In the genomic region with DNA sequence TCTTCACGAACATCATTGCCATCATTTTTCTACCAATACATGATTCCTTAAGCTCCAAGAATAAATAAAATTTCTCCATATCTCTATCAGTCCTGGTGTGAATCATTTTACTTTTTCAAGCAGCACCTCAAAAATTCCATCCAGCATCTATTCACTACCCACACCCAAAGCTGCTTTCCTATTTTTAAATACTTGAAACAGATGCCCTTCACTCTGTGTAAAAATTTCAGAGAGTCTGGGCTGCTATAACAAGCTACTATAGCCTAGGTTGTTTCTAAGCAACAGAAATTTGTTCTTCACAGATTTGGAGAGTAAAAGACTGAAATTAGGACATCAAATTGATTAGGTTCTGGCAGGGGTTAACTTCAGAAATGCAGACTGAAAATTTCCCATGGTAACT, we compare ENCODE assay signal across 38 mouse cellular contexts. TPM values are rescaled to one million over a fixed set of nuclear protein-coding genes. Genes with fewer than 3 reads are reported as not detected.
A peak's percentile ranks its signal among the peaks of the same experiment; 100 is the strongest.
DNase-seq lines count a peak whose midpoint lies in the region; ATAC-seq lines count a peak whose summit lies in the region.
"Had no signal": no experiment of that assay in that cellular context is flagged by ENCODE, and none has a peak within 500 bp of the region (broad histone marks: within the 10 kb centered on the region; RNA-seq: fewer than 3 reads in every experiment).

No protein-coding gene starts in this region.

- H3K36me3 ChIP-seq in liver, embryonic 11.5 days (ENCODE audit: control insufficient read depth, insufficient read depth, low read length) = no peaks in the 10 kb centered on the region
- H3K36me3 ChIP-seq: embryonic facial prominence, embryonic 12.5 days; heart, embryonic 13.5 days; limb, embryonic 12.5 days; lung, embryonic 15.5 days; midbrain, embryonic 10.5 days; midbrain, embryonic 15.5 days; neural tube, embryonic 15.5 days had no signal

- no peak for DNase-seq in frontal cortex, postnatal 25 days (ENCODE audit: low spot score in 2 of 2)
- peak; percentile 21 for DNase-seq in left cerebral cortex, adult 11 months (ENCODE audit: low spot score)
- no peak for DNase-seq in left cerebral cortex, adult 8-10 months (ENCODE audit: low spot score in 2 of 2)
- DNase-seq in brain, adult 2 months (ENCODE audit: low read depth, low spot score) = peak; percentile 79
- peak; percentile 49 for DNase-seq in layer of hippocampus, adult 9-11 months
- no peak for DNase-seq in liver, embryonic 11.5 days (ENCODE audit: low spot score)
- DNase-seq: adrenal gland, postnatal 10 days; cerebellum, adult 11-12 months; cerebellum, adult 9-11 months; embryo, embryonic 11 days; heart, postnatal 10 days; kidney, postnatal 14 days; retina, postnatal 1 day; spleen, adult 18-20 months; thymus, adult 2 months; thymus, postnatal 36 days had no signal

- WGBS in liver, embryonic 11.5 days = 71% methylated on average over 1 of the region's 1 CpGs

- no peaks in the 10 kb centered on the region for H3K27me3 ChIP-seq in liver, embryonic 11.5 days (replicated peaks; ENCODE audit: control insufficient read depth, insufficient read depth, low read length)
- H3K27me3 ChIP-seq: embryonic facial prominence, embryonic 12.5 days; heart, embryonic 13.5 days; limb, embryonic 12.5 days; lung, embryonic 15.5 days; midbrain, embryonic 15.5 days; neural tube, embryonic 15.5 days; Patski had no signal

- H3K4me2 ChIP-seq in liver, embryonic 11.5 days = no peak overlapping the region
- H3K4me2 ChIP-seq: embryonic facial prominence, embryonic 12.5 days; heart, embryonic 13.5 days; hindbrain, embryonic 14.5 days; limb, embryonic 12.5 days; lung, embryonic 15.5 days; midbrain, embryonic 15.5 days; neural tube, embryonic 15.5 days had no signal

- H3K9me3 ChIP-seq in liver, embryonic 11.5 days (ENCODE audit: control insufficient read depth, low read length) = no peaks in the 10 kb centered on the region
- H3K9me3 ChIP-seq: embryonic facial prominence, embryonic 12.5 days; limb, embryonic 12.5 days; lung, embryonic 15.5 days; midbrain, embryonic 10.5 days; midbrain, embryonic 15.5 days; neural tube, embryonic 15.5 days had no signal

- no peaks in the 10 kb centered on the region for H3K4me1 ChIP-seq in liver, embryonic 11.5 days (replicated peaks; ENCODE audit: control insufficient read depth, insufficient read depth, low read length)
- H3K4me1 ChIP-seq: embryonic facial prominence, embryonic 12.5 days; heart, embryonic 13.5 days; limb, embryonic 12.5 days; lung, embryonic 15.5 days; midbrain, embryonic 10.5 days; midbrain, embryonic 15.5 days; neural tube, embryonic 15.5 days had no signal

- ATAC-seq in frontal cortex, adult (ENCODE audit: low TSS enrichment) = peak; percentile 99
- ATAC-seq in liver, embryonic 11.5 days (replicated peaks; ENCODE audit: low FRiP score) = no peak
- ATAC-seq: intestine, postnatal 0 days; midbrain, embryonic 15.5 days; Patski had no signal

- H3K9ac ChIP-seq in liver, embryonic 11.5 days (ENCODE audit: low read depth, low read length) = no peak overlapping the region
- H3K9ac ChIP-seq: embryonic facial prominence, embryonic 12.5 days; heart, embryonic 13.5 days; hindbrain, embryonic 14.5 days; limb, embryonic 12.5 days; lung, embryonic 15.5 days; midbrain, embryonic 15.5 days; neural tube, embryonic 15.5 days had no signal

- no peak overlapping the region for H3K27ac ChIP-seq in liver, embryonic 11.5 days (ENCODE audit: low read depth, low read length)
- H3K27ac ChIP-seq: embryonic facial prominence, embryonic 12.5 days; heart, embryonic 13.5 days; hindbrain, embryonic 14.5 days; limb, embryonic 12.5 days; lung, embryonic 15.5 days; midbrain, embryonic 10.5 days; midbrain, embryonic 15.5 days; neural tube, embryonic 15.5 days; stomach, postnatal 0 days had no signal

- no peak overlapping the region for H3K4me3 ChIP-seq in liver, embryonic 11.5 days (ENCODE audit: low read depth, low read length)
- H3K4me3 ChIP-seq: embryonic facial prominence, embryonic 12.5 days; heart, embryonic 13.5 days; limb, embryonic 12.5 days; lung, embryonic 15.5 days; midbrain, embryonic 10.5 days; midbrain, embryonic 15.5 days; neural tube, embryonic 15.5 days had no signal

RNA-seq across cellular contexts. Expression of a gene that starts 10.4 kb away (rescaled TPM):
- not detected for total RNA-seq in left cerebral cortex, adult 8-10 months (2022)
- not detected in 2 replicates for polyA plus RNA-seq in liver, embryonic 11.5 days (2014; fragmentation: Nextera tagmentation; extraction: Ambion mirVana)
- total RNA-seq: adrenal gland, postnatal 10 days; gastrocnemius, adult 8-10 months; gastrocnemius, postnatal 4 days; heart, adult 8-10 months; heart, postnatal 10 days; hematopoietic stem cell, adult 5-6 weeks; layer of hippocampus, adult 8-10 months; liver, adult 2 months; megakaryocyte progenitor cell, adult 5-6 weeks; MEL had no signal
- polyA plus RNA-seq: embryonic facial prominence, embryonic 12.5 days; heart, embryonic 13.5 days; hindbrain, embryonic 14.5 days; intestine, postnatal 0 days; kidney, embryonic 14.5 days; limb, embryonic 12.5 days; liver, adult 2 months; liver, embryonic 16.5 days; lung, embryonic 15.5 days; midbrain, embryonic 10.5 days; midbrain, embryonic 15.5 days; neural tube, embryonic 15.5 days; Patski; stomach, postnatal 0 days; thymus, adult 2 months had no signal

RNA-seq across cellular contexts. Expression of a gene that starts 11.2 kb away (rescaled TPM):
- total RNA-seq in left cerebral cortex, adult 8-10 months (2022) = not detected
- not detected in 2 replicates for polyA plus RNA-seq in liver, embryonic 11.5 days (2014; fragmentation: Nextera tagmentation; extraction: Ambion mirVana)
- total RNA-seq: adrenal gland, postnatal 10 days; gastrocnemius, adult 8-10 months; gastrocnemius, postnatal 4 days; heart, adult 8-10 months; heart, postnatal 10 days; hematopoietic stem cell, adult 5-6 weeks; layer of hippocampus, adult 8-10 months; liver, adult 2 months; megakaryocyte progenitor cell, adult 5-6 weeks; MEL had no signal
- polyA plus RNA-seq: embryonic facial prominence, embryonic 12.5 days; heart, embryonic 13.5 days; hindbrain, embryonic 14.5 days; intestine, postnatal 0 days; kidney, embryonic 14.5 days; limb, embryonic 12.5 days; liver, adult 2 months; liver, embryonic 16.5 days; lung, embryonic 15.5 days; midbrain, embryonic 10.5 days; midbrain, embryonic 15.5 days; neural tube, embryonic 15.5 days; Patski; stomach, postnatal 0 days; thymus, adult 2 months had no signal

RNA-seq across cellular contexts. Expression of a gene that starts 16.6 kb away (rescaled TPM):
- not detected for total RNA-seq in left cerebral cortex, adult 8-10 months (2022)
- not detected in 2 replicates for polyA plus RNA-seq in liver, embryonic 11.5 days (2014; fragmentation: Nextera tagmentation; extraction: Ambion mirVana)
- total RNA-seq: adrenal gland, postnatal 10 days; gastrocnemius, adult 8-10 months; gastrocnemius, postnatal 4 days; heart, adult 8-10 months; heart, postnatal 10 days; hematopoietic stem cell, adult 5-6 weeks; layer of hippocampus, adult 8-10 months; liver, adult 2 months; megakaryocyte progenitor cell, adult 5-6 weeks; MEL had no signal
- polyA plus RNA-seq: embryonic facial prominence, embryonic 12.5 days; heart, embryonic 13.5 days; hindbrain, embryonic 14.5 days; intestine, postnatal 0 days; kidney, embryonic 14.5 days; limb, embryonic 12.5 days; liver, adult 2 months; liver, embryonic 16.5 days; lung, embryonic 15.5 days; midbrain, embryonic 10.5 days; midbrain, embryonic 15.5 days; neural tube, embryonic 15.5 days; Patski; stomach, postnatal 0 days; thymus, adult 2 months had no signal

RNA-seq across cellular contexts. Expression of a gene that starts 17.5 kb away (rescaled TPM):
- not detected for total RNA-seq in left cerebral cortex, adult 8-10 months (2022)
- polyA plus RNA-seq in liver, embryonic 11.5 days (2014; fragmentation: Nextera tagmentation; extraction: Ambion mirVana) = not detected in 2 replicates
- total RNA-seq: adrenal gland, postnatal 10 days; gastrocnemius, adult 8-10 months; gastrocnemius, postnatal 4 days; heart, adult 8-10 months; heart, postnatal 10 days; hematopoietic stem cell, adult 5-6 weeks; layer of hippocampus, adult 8-10 months; liver, adult 2 months; megakaryocyte progenitor cell, adult 5-6 weeks; MEL had no signal
- polyA plus RNA-seq: embryonic facial prominence, embryonic 12.5 days; heart, embryonic 13.5 days; hindbrain, embryonic 14.5 days; intestine, postnatal 0 days; kidney, embryonic 14.5 days; limb, embryonic 12.5 days; liver, adult 2 months; liver, embryonic 16.5 days; lung, embryonic 15.5 days; midbrain, embryonic 10.5 days; midbrain, embryonic 15.5 days; neural tube, embryonic 15.5 days; Patski; stomach, postnatal 0 days; thymus, adult 2 months had no signal

Comparison
In these comparisons a context has a peak if more than half of its experiments do, and no peak if none do; other contexts are left out.
1. DNase-seq: peak in left cerebral cortex, adult 11 months (single experiment), brain, adult 2 months (single experiment) and layer of hippocampus, adult 9-11 months (single experiment); none in frontal cortex, postnatal 25 days (0 of 2), left cerebral cortex, adult 8-10 months (0 of 2) and liver, embryonic 11.5 days (single experiment).